20 mouse cellular contexts compared by ENCODE assay signal in the genomic region with DNA sequence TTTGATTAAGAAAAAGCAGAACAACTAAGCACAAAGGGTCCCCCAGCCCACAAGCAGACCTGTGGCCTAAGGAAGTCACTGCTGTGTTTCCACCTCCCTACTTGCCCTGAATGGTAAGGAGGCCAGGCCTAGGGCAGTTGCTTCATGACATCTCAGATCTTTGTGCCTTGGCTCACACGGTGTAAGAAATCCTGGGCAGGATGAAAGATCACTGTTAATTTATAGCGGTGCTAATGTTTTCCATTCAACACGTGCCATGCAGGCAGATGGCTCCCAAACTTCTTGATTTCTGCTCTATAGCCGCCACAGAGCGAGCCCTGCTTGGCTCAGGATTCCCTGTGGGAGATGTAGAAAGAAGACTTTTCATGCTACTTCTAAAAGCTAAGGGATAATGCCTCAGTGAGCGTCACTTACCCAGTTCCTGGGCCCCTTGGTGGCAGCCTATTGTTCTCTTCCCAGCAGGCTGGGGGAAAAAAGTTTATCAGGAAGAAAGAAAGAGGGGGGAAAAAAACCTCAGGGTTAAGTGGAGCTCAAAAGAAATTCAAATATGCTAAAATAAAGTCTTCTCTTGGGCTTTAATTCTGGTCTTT.
DNase-seq lines count a peak whose midpoint lies in the region; ATAC-seq and TF ChIP-seq lines count a peak whose summit lies in the region.
"Had no signal": no experiment of that assay in that cellular context is flagged by ENCODE, and none has a peak within 500 bp of the region (broad histone marks: within the 10 kb centered on the region; RNA-seq: fewer than 3 reads in every experiment).

No protein-coding gene starts in this region.

- no peak overlapping the region for H3K4me3 ChIP-seq in forebrain, postnatal 0 days (ENCODE audit: low read depth, low read length)
- no peak overlapping the region for H3K4me3 ChIP-seq in forebrain, embryonic 16.5 days (replicated peaks; ENCODE audit: low read length)
- no peak overlapping the region for H3K4me3 ChIP-seq in neural tube, embryonic 15.5 days (replicated peaks)
- H3K4me3 ChIP-seq in embryonic facial prominence, embryonic 10.5 days: no peak overlapping the region
- no peak overlapping the region for H3K4me3 ChIP-seq in neural tube, embryonic 12.5 days
- H3K4me3 ChIP-seq: heart, embryonic 13.5 days; layer of hippocampus, adult 2 months; limb, embryonic 15.5 days had no signal

- no peaks in the 10 kb centered on the region for H3K36me3 ChIP-seq in forebrain, postnatal 0 days (ENCODE audit: insufficient read depth)
- H3K36me3 ChIP-seq in forebrain, embryonic 16.5 days (ENCODE audit: control insufficient read depth, insufficient read depth): no peaks in the 10 kb centered on the region
- no peaks in the 10 kb centered on the region for H3K36me3 ChIP-seq in neural tube, embryonic 15.5 days
- no peaks in the 10 kb centered on the region for H3K36me3 ChIP-seq in embryonic facial prominence, embryonic 10.5 days (replicated peaks)
- H3K36me3 ChIP-seq in neural tube, embryonic 12.5 days: no peaks in the 10 kb centered on the region
- H3K36me3 ChIP-seq: heart, embryonic 13.5 days; limb, embryonic 15.5 days had no signal

- no peaks in the 10 kb centered on the region for H3K27me3 ChIP-seq in forebrain, postnatal 0 days (ENCODE audit: insufficient read depth, low read length)
- no peaks in the 10 kb centered on the region for H3K27me3 ChIP-seq in forebrain, embryonic 16.5 days (replicated peaks; ENCODE audit: control insufficient read depth, insufficient read depth, low read length)
- H3K27me3 ChIP-seq in neural tube, embryonic 15.5 days (replicated peaks): no peaks in the 10 kb centered on the region
- no peaks in the 10 kb centered on the region for H3K27me3 ChIP-seq in embryonic facial prominence, embryonic 10.5 days (replicated peaks; ENCODE audit: low read depth, poor library complexity, severe bottlenecking)
- H3K27me3 ChIP-seq in neural tube, embryonic 12.5 days (replicated peaks): no peaks in the 10 kb centered on the region
- H3K27me3 ChIP-seq: heart, embryonic 13.5 days; limb, embryonic 15.5 days had no signal

- no peak for ATAC-seq in forebrain, postnatal 0 days
- no peak for ATAC-seq in forebrain, embryonic 16.5 days
- no peak for ATAC-seq in neural tube, embryonic 15.5 days (ENCODE audit: low FRiP score)
- ATAC-seq in neural tube, embryonic 12.5 days (ENCODE audit: low FRiP score, low read depth): peak; percentile 88
- ATAC-seq: inflammation-experienced regulatory T-cells, adult 6 months; lung, postnatal 0 days had no signal

- H3K4me2 ChIP-seq in forebrain, postnatal 0 days (ENCODE audit: low read depth): no peak overlapping the region
- H3K4me2 ChIP-seq in forebrain, embryonic 16.5 days (ENCODE audit: low read length): no peak overlapping the region
- H3K4me2 ChIP-seq in neural tube, embryonic 15.5 days: no peak overlapping the region
- no peak overlapping the region for H3K4me2 ChIP-seq in neural tube, embryonic 12.5 days (replicated peaks)
- H3K4me2 ChIP-seq: heart, embryonic 13.5 days; limb, embryonic 15.5 days had no signal

- peaks cover 4% of the 10 kb centered on the region; the same call in 1 of the 2 replicates for H3K9me3 ChIP-seq in forebrain, postnatal 0 days (ENCODE audit: low read length)
- peaks cover 5% of the 10 kb centered on the region; the same call in 1 of the 2 replicates for H3K9me3 ChIP-seq in forebrain, embryonic 16.5 days (ENCODE audit: control insufficient read depth, low read length)
- H3K9me3 ChIP-seq in neural tube, embryonic 15.5 days (replicated peaks): no peaks in the 10 kb centered on the region
- peaks cover 7% of the 10 kb centered on the region; the same call in 1 of the 2 replicates for H3K9me3 ChIP-seq in embryonic facial prominence, embryonic 10.5 days
- 0 out of 2 replicates have a peak, but pooled peaks cover 9% of the 10 kb centered on the region for H3K9me3 ChIP-seq in neural tube, embryonic 12.5 days
- H3K9me3 ChIP-seq: limb, embryonic 15.5 days had no signal

- peak; percentile 9 for DNase-seq in forebrain, postnatal 0 days
- DNase-seq in neural tube, embryonic 10.5 days (ENCODE audit: extremely low spot score, low spot score): peak; percentile 30
- DNase-seq in embryonic facial prominence, embryonic 10.5 days (ENCODE audit: low spot score): no peak
- no peak for DNase-seq in right cerebral cortex, postnatal 36 days (ENCODE audit: low spot score in 2 of 2)
- DNase-seq in cerebellum, adult 8-10 months: no peak
- DNase-seq: adrenal gland, adult 2 months; cerebellum, adult 9-10 months; heart, adult 11 months; kidney, adult 2 months; kidney, postnatal 14 days; spleen, adult 18-20 months; thymus, postnatal 25 days had no signal

- H3K4me1 ChIP-seq in forebrain, postnatal 0 days (ENCODE audit: insufficient read depth): no peaks in the 10 kb centered on the region
- no peaks in the 10 kb centered on the region for H3K4me1 ChIP-seq in forebrain, embryonic 16.5 days (replicated peaks; ENCODE audit: control insufficient read depth, insufficient read depth, low read length)
- H3K4me1 ChIP-seq in neural tube, embryonic 15.5 days: 0 out of 2 replicates have a peak, but pooled peaks cover 4% of the 10 kb centered on the region
- H3K4me1 ChIP-seq in embryonic facial prominence, embryonic 10.5 days: peaks cover 4% of the 10 kb centered on the region
- peaks cover 10% of the 10 kb centered on the region; the same call in 1 of the 2 replicates for H3K4me1 ChIP-seq in neural tube, embryonic 12.5 days
- H3K4me1 ChIP-seq: heart, embryonic 13.5 days; limb, embryonic 15.5 days had no signal

- H3K27ac ChIP-seq in forebrain, postnatal 0 days (ENCODE audit: low read depth, low read length): no peak overlapping the region
- H3K27ac ChIP-seq in forebrain, embryonic 16.5 days (ENCODE audit: low read length): no peak overlapping the region
- no peak overlapping the region for H3K27ac ChIP-seq in neural tube, embryonic 15.5 days (replicated peaks)
- 0 out of 2 replicates have a peak overlapping the region, but pooled peaks have one; percentile 19 for H3K27ac ChIP-seq in embryonic facial prominence, embryonic 10.5 days (replicated peaks)
- H3K27ac ChIP-seq in neural tube, embryonic 12.5 days: no peak overlapping the region
- H3K27ac ChIP-seq: heart, embryonic 13.5 days; layer of hippocampus, adult 2 months; limb, embryonic 15.5 days had no signal

- H3K9ac ChIP-seq in forebrain, postnatal 0 days: no peak overlapping the region
- no peak overlapping the region for H3K9ac ChIP-seq in forebrain, embryonic 16.5 days (replicated peaks; ENCODE audit: low read depth, low read length)
- H3K9ac ChIP-seq in neural tube, embryonic 15.5 days (replicated peaks): no peak overlapping the region
- H3K9ac ChIP-seq in neural tube, embryonic 12.5 days: no peak overlapping the region
- H3K9ac ChIP-seq: heart, embryonic 13.5 days; limb, embryonic 15.5 days had no signal

- WGBS in forebrain, postnatal 0 days: 10% methylated on average over 6 of the region's 6 CpGs
- 7% methylated on average over 6 of the region's 6 CpGs for WGBS in forebrain, embryonic 16.5 days
- WGBS in neural tube, embryonic 15.5 days: 11% methylated on average over 6 of the region's 6 CpGs
- WGBS in embryonic facial prominence, embryonic 10.5 days: 20% methylated on average over 6 of the region's 6 CpGs
- 4% methylated on average over 6 of the region's 6 CpGs for WGBS in neural tube, embryonic 12.5 days

- TF ChIP-seq CTCF in forebrain, postnatal 0 days (IDR thresholded peaks at IDR 0.05; ENCODE audit: low read depth): no peak

Comparison
In these comparisons a context has a peak if more than half of its experiments do, and no peak if none do; other contexts are left out.
1. DNase-seq: peak in forebrain, postnatal 0 days (single experiment) and neural tube, embryonic 10.5 days (single experiment); none in embryonic facial prominence, embryonic 10.5 days (single experiment), right cerebral cortex, postnatal 36 days (0 of 2) and cerebellum, adult 8-10 months (single experiment).